Mouse (Mus musculus) MEL (cell line): ENCODE data around the gene Rps23.

Source experiments
- CTCF ChIP-seq, 3 experiments: IDR thresholded peaks in 2 of 3; conservative IDR thresholded peaks in 1 of 3; 2 replicates each; pipeline ENCODE4 v1.5.1; 2011 to 2012; ENCODE audit warnings: low read length in 3 of 3, low read depth in 2 of 3, mild to moderate bottlenecking in 2 of 3, improper control_type of control experiment in 1 of 3, inconsistent platforms in 1 of 3, mixed read lengths in 1 of 3, moderate library complexity in 1 of 3; ENCODE audit not compliant: control insufficient read depth in 1 of 3, insufficient read depth in 1 of 3, poor library complexity in 1 of 3, severe bottlenecking in 1 of 3
- E2F4 ChIP-seq: IDR thresholded peaks from 2 replicates; pipeline ENCODE4 v1.6.1; 2011; ENCODE audit warnings: low read depth, low read length, improper control_type of control experiment, borderline replicate concordance
- EP300 ChIP-seq, 2 experiments: IDR thresholded peaks; 2 replicates each; pipeline ENCODE4 v1.6.1; 2011; ENCODE audit warnings: improper control_type of control experiment in 2 of 2, low read length in 2 of 2, low read depth in 1 of 2, mild to moderate bottlenecking in 1 of 2
- GABPA ChIP-seq: IDR thresholded peaks from 2 replicates; pipeline ENCODE4 v1.6.1; 2012; ENCODE audit warnings: low read depth, mild to moderate bottlenecking, inconsistent platforms, low read length, improper control_type of control experiment, moderate library complexity
- GATA1 ChIP-seq: IDR thresholded peaks from 2 replicates; pipeline ENCODE4 v1.6.1; 2011; ENCODE audit warnings: low read depth, low read length, improper control_type of control experiment
- KAT2A ChIP-seq: conservative IDR thresholded peaks from 2 replicates; pipeline ENCODE4 v1.6.1; 2012; ENCODE audit warnings: low read depth, low read length, improper control_type of control experiment, inconsistent platforms
- MAZ ChIP-seq: IDR thresholded peaks from 2 replicates; pipeline ENCODE4 v1.6.1; 2012; ENCODE audit warnings: low read depth, mild to moderate bottlenecking, inconsistent platforms, low read length, improper control_type of control experiment
- MYB ChIP-seq: IDR thresholded peaks from 2 replicates; pipeline ENCODE4 v1.6.1; 2011; ENCODE audit warnings: mild to moderate bottlenecking, low read depth, low read length, improper control_type of control experiment
- POLR2A ChIP-seq, 2 experiments: IDR thresholded peaks; 2 replicates each; pipeline ENCODE4 v1.6.1; 2011 to 2012; ENCODE audit warnings: low read length in 2 of 2, mild to moderate bottlenecking in 2 of 2, control low read depth in 1 of 2, improper control_type of control experiment in 1 of 2, low read depth in 1 of 2, moderate library complexity in 1 of 2; ENCODE audit not compliant: control insufficient read depth in 1 of 2, insufficient read depth in 1 of 2, poor library complexity in 1 of 2
- ZNF384 ChIP-seq: IDR thresholded peaks from 2 replicates; pipeline ENCODE4 v1.6.1; 2012; ENCODE audit warnings: low read depth, mild to moderate bottlenecking, inconsistent platforms, low read length, improper control_type of control experiment

DNA sequence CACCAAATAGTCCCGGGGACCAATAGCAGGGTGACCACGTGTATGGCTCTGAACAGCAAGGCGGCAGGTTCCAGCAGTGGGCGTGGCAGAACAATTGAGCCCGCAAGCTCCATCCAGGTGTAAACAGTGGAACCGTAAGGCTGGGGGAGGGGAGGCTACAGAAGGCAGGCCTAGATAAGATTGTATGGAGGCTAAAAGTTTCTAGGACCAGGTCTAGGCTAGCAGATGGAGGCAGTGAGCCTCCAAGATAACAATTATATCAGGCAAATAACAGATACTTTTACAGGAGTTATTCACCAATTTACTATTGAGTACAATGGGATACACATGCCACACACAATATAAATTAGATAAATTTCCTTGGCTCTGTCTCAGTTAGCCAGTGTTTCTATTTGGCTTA is 16.4 kb downstream of the Rps23 start:
- no peak for TF ChIP-seq GABPA
- no peak for TF ChIP-seq ZNF384
- no peak for TF ChIP-seq E2F4
- no peak for TF ChIP-seq KAT2A
- TF ChIP-seq GATA1 = peak; percentile 95
- TF ChIP-seq EP300 (IDR thresholded peaks at IDR 0.05; ENCODE audit: low read depth in 1 of 2, low read length in 2 of 2) = peak; percentile 91 to 92
- no peak for TF ChIP-seq MYB
- no peak for TF ChIP-seq CTCF (IDR thresholded peaks at IDR 0.05 in 2 of 3, conservative IDR thresholded peaks at IDR 0.05 in 1 of 3; ENCODE audit: control insufficient read depth in 1 of 3, insufficient read depth in 1 of 3, low read depth in 2 of 3, low read length in 3 of 3, poor library complexity in 1 of 3, severe bottlenecking in 1 of 3)
- no peak for TF ChIP-seq MAZ
- TF ChIP-seq POLR2A (IDR thresholded peaks at IDR 0.05; ENCODE audit: control insufficient read depth in 1 of 2, insufficient read depth in 1 of 2, low read depth in 1 of 2, low read length in 2 of 2, poor library complexity in 1 of 2) = no peak
